Mouse (Mus musculus) right cerebral cortex, postnatal 25 days (tissue): ENCODE results near the gene Aplp2.
A peak's percentile ranks its signal among the peaks of the same experiment; 100 is the strongest.

Experiments used
- DNase-seq: peaks from one replicate; pipeline ENCODE4 v3.0.0; 2022

Gene Aplp2

GRCm38 (mm10) chr9:31223475-31223874 is 11.9 kb upstream of the Aplp2 start:
- DNase-seq, result no peak

- DNase-seq, result no peak
Measured at GRCm38 (mm10) chr9:31221170-31221569, 9.6 kb upstream of the Aplp2 start.

- no peak for DNase-seq
Measured at GRCm38 (mm10) chr9:31217631-31218380, 6.2 kb upstream of the Aplp2 start.

- no peak for DNase-seq
Measured at GRCm38 (mm10) chr9:31212500-31213008, 939 bp upstream of the Aplp2 start.

GRCm38 (mm10) chr9:31210749-31211689 is 596 bp downstream of the Aplp2 start:
- DNase-seq, result peak; percentile 53

- no peak for DNase-seq
Measured at GRCm38 (mm10) chr9:31210163-31210562, 1.5 kb downstream of the Aplp2 start.

- no peak for DNase-seq
Measured at GRCm38 (mm10) chr9:31209502-31209901, 2.1 kb downstream of the Aplp2 start.

- DNase-seq, result no peak
Measured at GRCm38 (mm10) chr9:31207732-31208131, 3.9 kb downstream of the Aplp2 start.

- DNase-seq, result no peak
Measured at GRCm38 (mm10) chr9:31204722-31205121, 6.9 kb downstream of the Aplp2 start.

- DNase-seq, result no peak
Measured at GRCm38 (mm10) chr9:31203571-31204210, 7.9 kb downstream of the Aplp2 start.

GRCm38 (mm10) chr9:31203068-31203467 is 8.5 kb downstream of the Aplp2 start:
- DNase-seq, result no peak

- no peak for DNase-seq
Measured at GRCm38 (mm10) chr9:31198614-31199013, 13.0 kb downstream of the Aplp2 start.

GRCm38 (mm10) chr9:31197782-31198181 is 13.8 kb downstream of the Aplp2 start:
- no peak for DNase-seq

- no peak for DNase-seq
Measured at GRCm38 (mm10) chr9:31196742-31197141, 14.9 kb downstream of the Aplp2 start.

GRCm38 (mm10) chr9:31195573-31195972 is 16.0 kb downstream of the Aplp2 start:
- DNase-seq, result no peak

- DNase-seq, result no peak
Measured at GRCm38 (mm10) chr9:31192378-31192777, 19.2 kb downstream of the Aplp2 start.

GRCm38 (mm10) chr9:31191543-31191942 is 20.1 kb downstream of the Aplp2 start:
- DNase-seq, result no peak

GRCm38 (mm10) chr9:31189194-31189593 is 22.4 kb downstream of the Aplp2 start:
- DNase-seq, result no peak

- no peak for DNase-seq
Measured at GRCm38 (mm10) chr9:31184439-31184838, 27.2 kb downstream of the Aplp2 start.

GRCm38 (mm10) chr9:31183061-31183460 is 28.6 kb downstream of the Aplp2 start:
- no peak for DNase-seq

- DNase-seq, result no peak
Measured at GRCm38 (mm10) chr9:31181291-31182085, 30.1 kb downstream of the Aplp2 start.

GRCm38 (mm10) chr9:31177692-31178091 is 33.9 kb downstream of the Aplp2 start:
- no peak for DNase-seq
